Mouse (Mus musculus): ENCODE measurements at regions not wholly inside any gene's neighbourhood (a gene's known extent, or its start where the extent isn't known, plus 50 kb on each side); places are given as distances from the start of the nearest gene placed in this dataset.

GRCm38 (mm10) chr5:73927534-73927933 is 140.7 kb downstream of the Usp46 start:
- 78% methylated on average over 9 of the region's 9 CpGs for WGBS
- no peaks in the 10 kb centered on the region for H3K27me3 ChIP-seq (ENCODE audit: control insufficient read depth, insufficient read depth, low read length)
- DNase-seq (ENCODE audit: low spot score) (no peak), ATAC-seq (ENCODE audit: low FRiP score, low TSS enrichment) (no peak)
- no peaks in the 10 kb centered on the region for H3K9me3 ChIP-seq (ENCODE audit: control insufficient read depth, low read length)
- no peaks in the 10 kb centered on the region for H3K36me3 ChIP-seq (ENCODE audit: control insufficient read depth, insufficient read depth, low read length)
- no peak overlapping the region for H3K9ac ChIP-seq (ENCODE audit: low read length)
- no peak overlapping the region for H3K27ac ChIP-seq (replicated peaks)
- H3K4me1 ChIP-seq (replicated peaks; ENCODE audit: control insufficient read depth, insufficient read depth): no peaks in the 10 kb centered on the region
- no peak overlapping the region for H3K4me2 ChIP-seq (replicated peaks; ENCODE audit: low read depth)
- TF ChIP-seq CTCF (IDR thresholded peaks at IDR 0.05; ENCODE audit: low read depth) (no peak), EP300 (optimal IDR thresholded peaks at IDR 0.05) (no peak)
- no peak overlapping the region for H3K4me3 ChIP-seq (ENCODE audit: low read depth, low read length)

DNA sequence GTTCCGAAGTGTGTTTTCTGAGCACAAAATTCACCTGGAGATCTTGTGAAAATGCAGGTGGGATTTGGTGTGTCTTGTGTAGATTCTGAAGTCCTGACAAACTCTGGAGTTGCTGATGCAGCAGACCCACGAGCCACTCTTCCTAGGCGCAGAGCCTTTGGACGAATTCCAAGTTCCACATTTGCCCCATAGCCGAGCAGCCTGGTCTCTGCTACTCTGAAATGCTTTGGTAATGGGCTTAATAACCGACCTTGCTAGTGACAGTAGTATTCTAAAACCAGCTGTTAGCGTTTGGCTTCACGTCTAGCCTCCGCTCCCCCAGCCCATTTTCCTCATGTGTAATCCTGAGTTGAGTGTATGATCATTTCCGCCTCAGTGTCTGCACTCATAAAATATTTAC is 139.5 kb downstream of the Usp46 start:
- no peak overlapping the region for H3K27ac ChIP-seq (replicated peaks)
- H3K4me3 ChIP-seq (ENCODE audit: low read depth, low read length): no peak overlapping the region
- WGBS: 58% methylated on average over 10 of the region's 10 CpGs
- H3K4me1 ChIP-seq (replicated peaks; ENCODE audit: control insufficient read depth, insufficient read depth): no peaks in the 10 kb centered on the region
- H3K9ac ChIP-seq (ENCODE audit: low read length): no peak overlapping the region
- H3K4me2 ChIP-seq (replicated peaks; ENCODE audit: low read depth): no peak overlapping the region
- H3K27me3 ChIP-seq (ENCODE audit: control insufficient read depth, insufficient read depth, low read length): no peaks in the 10 kb centered on the region
- no peak for TF ChIP-seq EP300 (optimal IDR thresholded peaks at IDR 0.05)
- no peak for TF ChIP-seq CTCF (IDR thresholded peaks at IDR 0.05; ENCODE audit: low read depth)
- DNase-seq (ENCODE audit: low spot score) (no peak), ATAC-seq (ENCODE audit: low FRiP score, low TSS enrichment) (no peak)
- no peaks in the 10 kb centered on the region for H3K9me3 ChIP-seq (ENCODE audit: control insufficient read depth, low read length)
- no peaks in the 10 kb centered on the region for H3K36me3 ChIP-seq (ENCODE audit: control insufficient read depth, insufficient read depth, low read length)

- ATAC-seq (ENCODE audit: low FRiP score, low TSS enrichment) (no peak), DNase-seq (ENCODE audit: low spot score) (no peak)
- Histone ChIP-seq H3K4me2 (replicated peaks; ENCODE audit: low read depth) (no peak overlapping the region), H3K9me3 (ENCODE audit: control insufficient read depth, low read length) (no peaks in the 10 kb centered on the region), H3K27ac (replicated peaks) (no peak overlapping the region), H3K4me3 (ENCODE audit: low read depth, low read length) (no peak overlapping the region), H3K27me3 (ENCODE audit: control insufficient read depth, insufficient read depth, low read length) (no peaks in the 10 kb centered on the region), H3K9ac (ENCODE audit: low read length) (no peak overlapping the region), H3K4me1 (replicated peaks; ENCODE audit: control insufficient read depth, insufficient read depth) (no peaks in the 10 kb centered on the region), H3K36me3 (ENCODE audit: control insufficient read depth, insufficient read depth, low read length) (no peaks in the 10 kb centered on the region)
- 66% methylated on average over 5 of the region's 5 CpGs for WGBS
- TF ChIP-seq CTCF (IDR thresholded peaks at IDR 0.05; ENCODE audit: low read depth) (no peak), EP300 (optimal IDR thresholded peaks at IDR 0.05) (no peak)
Observed at GRCm38 (mm10) chr5:73930205-73930604, 138.0 kb downstream of the Usp46 start.

- TF ChIP-seq CTCF (IDR thresholded peaks at IDR 0.05; ENCODE audit: low read depth) (peak; percentile 81), EP300 (optimal IDR thresholded peaks at IDR 0.05) (no peak)
- Histone ChIP-seq H3K9me3 (ENCODE audit: control insufficient read depth, low read length) (no peaks in the 10 kb centered on the region), H3K4me1 (replicated peaks; ENCODE audit: control insufficient read depth, insufficient read depth) (no peaks in the 10 kb centered on the region), H3K4me3 (ENCODE audit: low read depth, low read length) (no peak overlapping the region), H3K4me2 (replicated peaks; ENCODE audit: low read depth) (no peak overlapping the region), H3K36me3 (ENCODE audit: control insufficient read depth, insufficient read depth, low read length) (no peaks in the 10 kb centered on the region), H3K27ac (replicated peaks) (no peak overlapping the region), H3K27me3 (ENCODE audit: control insufficient read depth, insufficient read depth, low read length) (no peaks in the 10 kb centered on the region), H3K9ac (ENCODE audit: low read length) (no peak overlapping the region)
- WGBS: 64% methylated on average over 2 of the region's 2 CpGs
- ATAC-seq (ENCODE audit: low FRiP score, low TSS enrichment) (no peak), DNase-seq (ENCODE audit: low spot score) (peak; percentile 18)
Observed at GRCm38 (mm10) chr5:73937799-73938198, 130.4 kb downstream of the Usp46 start.

DNA sequence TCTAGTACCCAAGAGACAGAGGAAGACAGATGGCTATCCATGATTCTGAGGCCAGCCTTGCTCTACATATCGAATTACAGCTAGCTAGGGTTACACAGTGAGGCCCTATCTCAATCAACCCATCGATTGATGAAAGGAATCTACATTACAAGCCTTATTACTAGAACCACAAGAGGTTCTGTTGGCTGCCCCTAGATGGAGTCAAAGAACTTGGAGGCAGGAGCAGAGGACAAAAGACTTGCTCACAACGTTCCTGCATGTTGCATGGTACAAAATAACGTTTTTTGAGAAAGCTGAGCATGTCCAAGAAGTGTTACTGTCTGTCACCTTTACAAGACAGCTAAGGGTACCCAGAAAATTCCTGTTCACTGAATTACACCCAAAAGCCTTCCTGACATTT is 129.8 kb downstream of the Usp46 start:
- Histone ChIP-seq H3K27me3 (ENCODE audit: control insufficient read depth, insufficient read depth, low read length) (no peaks in the 10 kb centered on the region), H3K9me3 (ENCODE audit: control insufficient read depth, low read length) (no peaks in the 10 kb centered on the region), H3K27ac (replicated peaks) (no peak overlapping the region), H3K4me3 (ENCODE audit: low read depth, low read length) (no peak overlapping the region), H3K36me3 (ENCODE audit: control insufficient read depth, insufficient read depth, low read length) (no peaks in the 10 kb centered on the region), H3K4me1 (replicated peaks; ENCODE audit: control insufficient read depth, insufficient read depth) (no peaks in the 10 kb centered on the region), H3K9ac (ENCODE audit: low read length) (no peak overlapping the region), H3K4me2 (replicated peaks; ENCODE audit: low read depth) (no peak overlapping the region)
- WGBS: 35% methylated on average over 4 of the region's 4 CpGs
- ATAC-seq (ENCODE audit: low FRiP score, low TSS enrichment) (no peak), DNase-seq (ENCODE audit: low spot score) (no peak)
- TF ChIP-seq EP300 (optimal IDR thresholded peaks at IDR 0.05) (no peak), CTCF (IDR thresholded peaks at IDR 0.05; ENCODE audit: low read depth) (peak; percentile 69)

DNA sequence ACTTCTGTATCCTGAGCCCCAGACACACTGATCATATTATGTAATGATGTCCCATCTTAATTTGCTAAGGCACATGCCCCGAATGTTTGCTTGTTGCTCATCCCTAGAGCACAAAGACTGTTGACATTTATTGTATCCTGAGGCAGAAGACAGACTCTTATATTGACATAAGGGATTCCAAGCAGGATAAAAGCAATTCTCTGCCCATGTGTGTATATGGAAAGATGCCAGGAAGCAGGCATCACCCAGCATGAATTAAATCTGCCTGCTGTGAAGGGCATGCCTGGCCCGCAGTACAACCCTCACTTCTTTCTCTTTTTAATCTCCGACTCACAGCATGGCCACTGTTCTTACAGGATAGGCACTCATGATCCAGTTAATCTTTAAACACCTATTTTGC is 125.3 kb downstream of the Usp46 start:
- H3K9me3 ChIP-seq (ENCODE audit: control insufficient read depth, low read length): no peaks in the 10 kb centered on the region
- H3K9ac ChIP-seq (ENCODE audit: low read length): no peak overlapping the region
- H3K4me2 ChIP-seq (replicated peaks; ENCODE audit: low read depth): no peak overlapping the region
- no peaks in the 10 kb centered on the region for H3K36me3 ChIP-seq (ENCODE audit: control insufficient read depth, insufficient read depth, low read length)
- no peaks in the 10 kb centered on the region for H3K27me3 ChIP-seq (ENCODE audit: control insufficient read depth, insufficient read depth, low read length)
- WGBS: 48% methylated on average over 3 of the region's 3 CpGs
- H3K4me3 ChIP-seq (ENCODE audit: low read depth, low read length): no peak overlapping the region
- ATAC-seq (ENCODE audit: low FRiP score, low TSS enrichment) (no peak), DNase-seq (ENCODE audit: low spot score) (no peak)
- H3K4me1 ChIP-seq (replicated peaks; ENCODE audit: control insufficient read depth, insufficient read depth): no peaks in the 10 kb centered on the region
- no peak overlapping the region for H3K27ac ChIP-seq (replicated peaks)
- no peak for TF ChIP-seq CTCF (IDR thresholded peaks at IDR 0.05; ENCODE audit: low read depth)
- TF ChIP-seq EP300 (optimal IDR thresholded peaks at IDR 0.05): no peak

Measured in stomach, postnatal 0 days (tissue).